Mouse (Mus musculus): ENCODE results near the gene Serpina1e.

Serpina1e gene

GRCm38 (mm10) chr12:103958798-103959197 lies at the start of gene Serpina1e:
Serpina1e (minus strand) TSS chr12:103958975.
- DNase-seq: no peak

GRCm38 (mm10) chr12:104004689-104005088 lies 45.9 kb upstream of the Serpina1e start:
- DNase-seq: no peak

- DNase-seq: peak; percentile 6
These were observed 44.5 kb upstream of the Serpina1e start for GRCm38 (mm10) chr12:104003238-104003612.

GRCm38 (mm10) chr12:104002569-104003237 lies 43.9 kb upstream of the Serpina1e start:
- peak; percentile 83 for DNase-seq

GRCm38 (mm10) chr12:104000594-104000993 lies 41.8 kb upstream of the Serpina1e start:
- no peak for DNase-seq

GRCm38 (mm10) chr12:103999611-104000010 lies 40.8 kb upstream of the Serpina1e start:
- no peak for DNase-seq

- DNase-seq: peak; percentile 37
These were observed 37.7 kb upstream of the Serpina1e start for GRCm38 (mm10) chr12:103996513-103996912.

GRCm38 (mm10) chr12:103995292-103996072 lies 36.7 kb upstream of the Serpina1e start:
- DNase-seq: peak; percentile 81

GRCm38 (mm10) chr12:103992945-103993344 lies 34.2 kb upstream of the Serpina1e start:
- DNase-seq: no peak

GRCm38 (mm10) chr12:103989857-103990256 lies 31.1 kb upstream of the Serpina1e start, which contains the start of gene Serpina11:
Serpina11 (minus strand) TSS chr12:103989957.
- DNase-seq: no peak

GRCm38 (mm10) chr12:103989514-103989767 lies 30.7 kb upstream of the Serpina1e start:
- no peak for DNase-seq

GRCm38 (mm10) chr12:103988754-103989513 lies 30.2 kb upstream of the Serpina1e start:
- peak; percentile 26 for DNase-seq

- DNase-seq: no peak
These were observed 27.1 kb upstream of the Serpina1e start for GRCm38 (mm10) chr12:103985868-103986267.

GRCm38 (mm10) chr12:103984935-103985334 lies 26.2 kb upstream of the Serpina1e start:
- DNase-seq: peak; percentile 68

- no peak for DNase-seq
These were observed 23.0 kb upstream of the Serpina1e start for GRCm38 (mm10) chr12:103981646-103982360.

GRCm38 (mm10) chr12:103978294-103978693 lies 19.5 kb upstream of the Serpina1e start:
- no peak for DNase-seq

GRCm38 (mm10) chr12:103977846-103978245 lies 19.1 kb upstream of the Serpina1e start:
- DNase-seq: peak; percentile 43

GRCm38 (mm10) chr12:103977060-103977459 lies 18.3 kb upstream of the Serpina1e start:
- DNase-seq: no peak

- no peak for DNase-seq
These were observed 12.3 kb upstream of the Serpina1e start for GRCm38 (mm10) chr12:103971080-103971479.

- no peak for DNase-seq
These were observed 10.9 kb upstream of the Serpina1e start for GRCm38 (mm10) chr12:103969577-103970116.

- DNase-seq: no peak
These were observed 8.0 kb upstream of the Serpina1e start for GRCm38 (mm10) chr12:103966761-103967160.

- no peak for DNase-seq
These were observed 4.5 kb upstream of the Serpina1e start for GRCm38 (mm10) chr12:103963288-103963687.

- DNase-seq: no peak
These were observed 4.1 kb upstream of the Serpina1e start for GRCm38 (mm10) chr12:103962860-103963259.
